8 mouse cellular contexts compared by ENCODE assay signal in the genomic region with DNA sequence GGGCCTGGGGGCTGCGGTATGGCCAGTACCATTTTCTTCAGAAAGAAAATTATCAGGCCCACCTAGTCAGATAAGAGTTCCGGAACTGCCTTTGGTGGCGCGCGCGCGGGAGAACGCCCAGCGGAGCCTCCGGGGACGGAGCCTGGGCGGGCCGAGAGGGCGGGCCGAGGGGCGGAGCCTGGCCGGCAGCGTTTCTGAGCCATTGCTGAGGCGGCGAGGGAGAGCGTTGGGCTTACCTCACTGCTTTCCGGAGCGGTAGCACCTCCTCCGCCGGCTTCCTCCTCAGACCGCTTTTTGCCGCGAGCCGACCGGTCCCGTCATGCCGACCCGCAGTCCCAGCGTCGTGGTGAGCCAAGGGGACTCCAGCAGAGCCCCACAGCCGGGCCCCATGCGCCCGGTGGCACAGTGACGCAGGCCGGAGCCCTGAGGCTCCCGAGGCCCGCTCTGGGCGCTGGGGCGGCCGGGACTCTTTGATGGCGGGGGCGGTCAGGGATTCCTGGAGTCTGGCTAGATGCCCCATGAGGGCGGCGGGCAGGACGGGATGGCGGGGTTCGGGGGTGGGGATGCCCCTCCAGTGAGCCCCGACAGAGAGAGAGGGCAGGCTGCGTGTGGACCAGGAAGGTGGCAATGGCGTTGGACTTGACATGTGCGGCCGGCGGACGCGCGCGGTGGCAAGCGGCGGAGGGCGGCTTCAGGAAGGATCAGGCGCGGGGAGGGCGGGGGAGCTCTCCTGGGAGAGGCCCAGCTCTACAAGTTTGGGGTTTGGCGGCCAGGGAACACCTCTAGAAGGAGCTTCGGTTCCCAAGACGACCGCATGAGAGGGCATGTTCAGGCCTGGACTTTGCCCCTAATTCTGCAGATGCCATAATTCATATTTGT. TPM values are rescaled to one million over a fixed set of nuclear protein-coding genes. Genes with fewer than 3 reads are reported as not detected.
DNase-seq lines count a peak whose midpoint lies in the region; ATAC-seq lines count a peak whose summit lies in the region.

A gene (plus strand): TSS at position 233 of the 879 bp plus-strand sequence.

- ATAC-seq in inflammation-experienced regulatory T-cells, adult 6 months: peak; percentile 88
- peak; percentile 99 for ATAC-seq in megakaryocyte-erythroid progenitor cell, adult 5-6 weeks (replicated peaks; ENCODE audit: low FRiP score, low TSS enrichment, poor library complexity, severe bottlenecking)

- peak; percentile 91 for DNase-seq in adrenal gland, adult 2 months
- DNase-seq in embryo, embryonic 10.5 days (ENCODE audit: low spot score): peak; percentile 83
- peak; percentile 85 for DNase-seq in gastrocnemius, postnatal 14 days
- peak; percentile 75 to 85 for DNase-seq in left cerebral cortex, postnatal 14 days (ENCODE audit: low spot score in 2 of 2)
- peak; percentile 79 for DNase-seq in right cerebral cortex, postnatal 14 days
- DNase-seq in urinary bladder, postnatal 25 days (ENCODE audit: low spot score): peak; percentile 72

- intact Hi-C loops in gastrocnemius, postnatal 14 days (cut with DNase I; ENCODE audit: low total_unique reads): no loop called here
- intact Hi-C loops in left cerebral cortex, postnatal 14 days (cut with DNase I): no loop called here

RNA-seq across cellular contexts. Expression of the gene that starts here (rescaled TPM):
- total RNA-seq in adrenal gland, adult 2 months (2021): 100 to 1,000 TPM in 1 of 2 experiments, 10 to 100 TPM in 1; 74.5 to 126 TPM
- polyA plus RNA-seq in adrenal gland, adult 2 months (2012; rRNA removed): 4.2 and 6.1 TPM in 2 replicates
- total RNA-seq in gastrocnemius, postnatal 14 days (2021): 10 to 100 TPM; 28.2 to 32.2 TPM
- polyA plus RNA-seq in inflammation-experienced regulatory T-cells, adult 6 months (2017; shearing (Covaris generic)): 100 to 1,000 TPM; 252 to 379 (median 281) TPM
- total RNA-seq in left cerebral cortex, postnatal 14 days (2021): 100 to 1,000 TPM; 142 to 161 TPM
- total RNA-seq in megakaryocyte-erythroid progenitor cell, adult 5-6 weeks (2014; fragmentation: Nextera tagmentation): 191 and 245 TPM in 2 replicates
- total RNA-seq in megakaryocyte-erythroid progenitor cell, adult 5-6 weeks (2017): 376 and 396 TPM in 2 replicates

Comparison
In these comparisons a context has a peak if more than half of its experiments do, and no peak if none do; other contexts are left out.
1. Peak in every context shown above with its lines: DNase-seq and ATAC-seq.
2. RNA of the gene that starts here (polyA plus RNA-seq): 252 to 379 TPM in inflammation-experienced regulatory T-cells, adult 6 months; 4.2 to 6.1 TPM in adrenal gland, adult 2 months; every median in the first group is over 10 times any median in the second.